Mouse (Mus musculus): ENCODE results near the gene Grasp. TPM values are rescaled to one million over a fixed set of nuclear protein-coding genes. Genes with fewer than 3 reads are reported as not detected.

Grasp gene
- polyA plus RNA-seq, 1 experiment from 2014 or later: 5.0 TPM

DNA sequence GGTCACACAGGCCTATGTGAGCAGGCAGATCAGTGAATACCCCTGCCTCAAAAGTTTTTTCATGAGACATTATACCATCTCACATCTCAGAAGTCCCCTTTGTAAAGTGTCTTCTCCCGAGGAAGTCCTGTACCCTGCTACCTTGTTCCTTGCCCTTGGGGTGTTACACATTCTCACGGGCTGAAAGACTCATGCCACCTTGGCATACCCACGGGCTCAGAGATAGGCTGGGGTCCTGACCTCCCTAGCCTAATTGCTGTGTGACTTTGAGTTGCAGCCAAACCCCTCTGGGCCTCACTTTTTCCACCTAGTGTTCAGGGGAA is 29.5 kb downstream of the Grasp start:
- no peaks in the 10 kb centered on the region for H3K4me1 ChIP-seq (ENCODE audit: control insufficient read depth, insufficient read depth, low read length)
- H3K9me3 ChIP-seq (ENCODE audit: control insufficient read depth, low read length): no peaks in the 10 kb centered on the region
- H3K4me2 ChIP-seq (replicated peaks; ENCODE audit: low read depth, low read length): peak overlapping the region; percentile 97
- ATAC-seq (ENCODE audit: low FRiP score, low TSS enrichment): no peak
- H3K36me3 ChIP-seq (ENCODE audit: control insufficient read depth, insufficient read depth, low read length): no peaks in the 10 kb centered on the region
- no peaks in the 10 kb centered on the region for H3K27me3 ChIP-seq (ENCODE audit: control insufficient read depth, insufficient read depth, low read length)
- peak overlapping the region; percentile 60 for H3K4me3 ChIP-seq (ENCODE audit: low read length)
- no peak overlapping the region for H3K27ac ChIP-seq (ENCODE audit: low read depth, low read length)
- peak overlapping the region; percentile 76 for H3K9ac ChIP-seq (ENCODE audit: low read depth, low read length)
- 34% methylated on average over 3 of the region's 3 CpGs for WGBS

DNA sequence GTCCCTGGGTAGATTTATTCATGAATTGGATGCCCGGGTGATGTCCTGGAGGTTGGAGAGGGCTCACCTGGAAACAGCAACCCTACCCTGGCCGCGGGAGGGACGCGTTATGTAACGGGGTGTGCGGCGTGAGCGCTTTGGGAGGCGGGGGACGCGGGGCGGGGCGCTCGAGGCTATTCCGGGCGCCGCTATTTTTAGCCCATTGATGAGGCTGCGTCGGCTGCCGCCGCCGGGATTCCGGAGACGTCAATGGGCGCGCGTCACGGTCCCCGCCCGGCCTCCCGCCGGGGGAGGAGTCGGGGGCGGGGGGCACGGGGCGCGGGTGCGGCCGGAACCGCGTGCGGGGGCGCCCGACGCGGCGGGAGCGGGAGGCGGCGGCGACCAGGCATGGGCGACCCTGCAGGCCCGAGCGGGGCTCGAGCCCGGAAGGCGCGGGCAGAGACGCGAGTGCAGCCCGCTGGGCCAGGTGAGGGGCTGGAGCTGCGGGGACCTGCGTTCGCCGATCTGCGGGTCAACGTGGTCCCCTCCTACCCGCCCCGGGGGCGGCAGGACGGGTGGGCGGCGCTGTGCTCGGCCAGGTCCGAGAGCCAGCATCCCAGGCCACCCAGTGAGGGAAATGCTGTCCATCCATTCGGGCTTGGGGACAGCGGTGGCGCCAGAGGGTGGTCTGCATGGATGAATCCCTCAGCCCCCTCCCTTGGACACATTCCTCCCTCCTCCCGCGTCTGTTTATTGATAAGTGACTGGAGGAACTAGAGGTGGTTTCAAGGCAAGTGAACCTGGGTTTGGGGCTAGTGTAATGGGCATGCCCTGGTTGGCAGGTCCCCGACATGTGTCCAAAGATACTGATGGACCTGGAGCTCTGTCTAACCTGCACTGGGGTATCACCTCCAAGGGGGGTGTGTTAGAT is 30.2 kb downstream of the Grasp start, which contains the start of gene Nr4a1:
Gene Nr4a1, plus strand, starts transcription at position 384 of the 910 bp plus-strand sequence.
- Histone ChIP-seq H3K4me3 (ENCODE audit: low read length) (peak within 1 kb of the TSS; percentile 60), H3K4me2 (replicated peaks; ENCODE audit: low read depth, low read length) (peak within 1 kb of the TSS; percentile 97), H3K9ac (ENCODE audit: low read depth, low read length) (peak within 1 kb of the TSS; percentile 76), H3K27ac (ENCODE audit: low read depth, low read length) (no peak within 1 kb of the TSS), H3K4me1 (ENCODE audit: control insufficient read depth, insufficient read depth, low read length) (no peaks in the 10 kb centered on the region), H3K36me3 (ENCODE audit: control insufficient read depth, insufficient read depth, low read length) (no peaks in the 10 kb centered on the region), H3K27me3 (ENCODE audit: control insufficient read depth, insufficient read depth, low read length) (no peaks in the 10 kb centered on the region), H3K9me3 (ENCODE audit: control insufficient read depth, low read length) (no peaks in the 10 kb centered on the region)
- WGBS: 1% methylated on average over 64 of the region's 82 CpGs
- ATAC-seq (ENCODE audit: low FRiP score, low TSS enrichment): peak; percentile 60

DNA sequence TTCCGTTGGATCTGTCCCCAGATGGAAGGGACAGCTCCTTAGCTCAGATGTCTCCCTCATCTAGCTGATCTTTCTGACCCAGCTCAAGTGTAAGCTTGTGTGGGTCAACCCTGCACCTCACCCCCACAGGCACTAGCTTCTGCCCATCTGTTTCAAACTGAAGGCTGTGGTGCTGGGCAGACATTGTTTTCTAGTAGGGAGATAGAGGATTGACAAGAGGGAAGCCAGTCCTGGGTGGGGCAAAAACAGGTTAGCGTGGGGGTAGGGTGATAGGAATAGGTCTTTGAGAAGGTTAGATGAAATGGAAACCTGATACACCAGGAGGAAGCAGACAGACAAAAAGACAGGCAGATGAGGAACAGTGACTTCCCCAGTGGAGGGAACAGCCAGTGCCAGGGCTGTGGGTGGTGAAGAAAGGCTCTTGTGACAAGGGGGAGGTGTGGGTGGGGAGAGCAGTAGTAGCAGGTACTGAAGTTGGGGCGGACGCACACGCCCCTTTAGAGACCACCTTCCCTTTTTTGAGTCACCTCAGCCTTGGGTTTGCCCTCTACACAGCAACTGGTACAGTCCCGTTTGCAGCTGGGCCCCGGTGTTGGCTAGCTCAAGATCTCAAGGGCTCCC is 32.0 kb downstream of the Grasp start:
- Histone ChIP-seq H3K9ac (ENCODE audit: low read depth, low read length) (no peak overlapping the region), H3K27me3 (ENCODE audit: control insufficient read depth, insufficient read depth, low read length) (no peaks in the 10 kb centered on the region), H3K4me3 (ENCODE audit: low read length) (no peak overlapping the region), H3K9me3 (ENCODE audit: control insufficient read depth, low read length) (no peaks in the 10 kb centered on the region), H3K4me2 (replicated peaks; ENCODE audit: low read depth, low read length) (no peak overlapping the region), H3K4me1 (ENCODE audit: control insufficient read depth, insufficient read depth, low read length) (no peaks in the 10 kb centered on the region), H3K27ac (ENCODE audit: low read depth, low read length) (no peak overlapping the region), H3K36me3 (ENCODE audit: control insufficient read depth, insufficient read depth, low read length) (no peaks in the 10 kb centered on the region)
- ATAC-seq (ENCODE audit: low FRiP score, low TSS enrichment): no peak
- WGBS: 84% methylated on average over 7 of the region's 7 CpGs

DNA sequence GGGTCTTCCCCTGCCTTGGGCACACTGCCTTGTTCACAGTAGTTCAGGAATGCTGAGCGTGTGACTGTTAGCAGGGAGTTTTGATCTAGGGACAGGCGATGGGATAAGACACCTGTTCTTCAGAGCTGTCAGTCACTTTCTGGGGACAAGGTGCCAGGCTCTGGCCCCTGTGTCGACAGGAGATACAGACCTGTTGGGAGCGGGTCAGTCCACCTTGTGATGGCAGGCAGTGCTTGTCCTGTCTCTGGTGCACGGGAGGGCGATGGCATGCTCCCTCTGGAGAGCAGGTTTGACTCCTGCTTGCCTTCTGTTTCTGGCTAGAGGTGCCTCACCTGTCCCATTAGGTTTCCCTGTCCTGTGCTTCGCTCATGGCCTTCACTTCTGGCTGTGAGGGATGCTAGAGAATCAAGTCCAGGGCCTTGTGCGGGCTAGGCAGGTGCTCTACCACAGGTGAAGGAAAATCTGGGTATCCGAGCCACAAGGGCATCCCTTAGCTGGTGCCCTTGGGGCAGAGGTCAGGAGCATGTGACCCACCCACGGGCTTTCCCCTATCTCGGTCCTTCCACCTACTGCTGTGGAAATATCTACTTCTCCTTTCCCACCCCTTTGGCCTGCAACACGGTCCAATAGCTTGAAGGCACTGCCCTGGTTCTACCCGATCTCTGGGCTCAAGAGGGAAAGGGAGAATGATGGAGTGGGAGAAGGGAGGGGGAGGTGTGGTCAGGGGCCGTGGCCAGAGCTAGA is 32.6 kb downstream of the Grasp start:
- Histone ChIP-seq H3K36me3 (ENCODE audit: control insufficient read depth, insufficient read depth, low read length) (no peaks in the 10 kb centered on the region), H3K4me3 (ENCODE audit: low read length) (no peak overlapping the region), H3K9ac (ENCODE audit: low read depth, low read length) (no peak overlapping the region), H3K4me2 (replicated peaks; ENCODE audit: low read depth, low read length) (no peak overlapping the region), H3K27ac (ENCODE audit: low read depth, low read length) (no peak overlapping the region), H3K4me1 (ENCODE audit: control insufficient read depth, insufficient read depth, low read length) (no peaks in the 10 kb centered on the region), H3K27me3 (ENCODE audit: control insufficient read depth, insufficient read depth, low read length) (no peaks in the 10 kb centered on the region), H3K9me3 (ENCODE audit: control insufficient read depth, low read length) (no peaks in the 10 kb centered on the region)
- WGBS: 73% methylated on average over 14 of the region's 14 CpGs
- ATAC-seq (ENCODE audit: low FRiP score, low TSS enrichment): no peak

DNA sequence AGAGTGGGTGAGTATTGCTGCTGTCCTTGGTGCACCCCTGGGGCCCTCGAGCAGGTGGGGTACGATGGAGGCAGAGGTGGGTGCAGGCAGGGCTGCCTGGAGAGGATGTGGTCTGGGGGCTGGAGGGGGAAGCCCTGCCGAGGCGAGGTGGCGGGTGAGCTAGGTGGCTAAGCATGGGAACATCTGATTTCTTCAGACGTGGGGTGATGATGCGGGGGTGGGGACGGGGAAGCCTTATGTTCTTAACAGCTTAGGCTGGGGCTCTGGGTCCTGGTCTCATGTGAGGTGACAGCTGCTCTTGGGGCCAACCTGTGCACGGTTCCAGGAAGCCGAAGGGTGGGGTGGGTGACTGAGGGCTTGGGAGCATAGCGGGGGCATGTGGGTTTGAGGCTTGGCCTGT is 34.4 kb downstream of the Grasp start:
- Histone ChIP-seq H3K36me3 (ENCODE audit: control insufficient read depth, insufficient read depth, low read length) (no peaks in the 10 kb centered on the region), H3K27me3 (ENCODE audit: control insufficient read depth, insufficient read depth, low read length) (no peaks in the 10 kb centered on the region), H3K4me1 (ENCODE audit: control insufficient read depth, insufficient read depth, low read length) (no peaks in the 10 kb centered on the region; the same call in 1 of the 2 replicates), H3K27ac (ENCODE audit: low read depth, low read length) (no peak overlapping the region), H3K4me2 (replicated peaks; ENCODE audit: low read depth, low read length) (no peak overlapping the region), H3K9me3 (ENCODE audit: control insufficient read depth, low read length) (no peaks in the 10 kb centered on the region), H3K9ac (ENCODE audit: low read depth, low read length) (no peak overlapping the region), H3K4me3 (ENCODE audit: low read length) (no peak overlapping the region)
- ATAC-seq (ENCODE audit: low FRiP score, low TSS enrichment): no peak
- WGBS: 90% methylated on average over 11 of the region's 11 CpGs

DNA sequence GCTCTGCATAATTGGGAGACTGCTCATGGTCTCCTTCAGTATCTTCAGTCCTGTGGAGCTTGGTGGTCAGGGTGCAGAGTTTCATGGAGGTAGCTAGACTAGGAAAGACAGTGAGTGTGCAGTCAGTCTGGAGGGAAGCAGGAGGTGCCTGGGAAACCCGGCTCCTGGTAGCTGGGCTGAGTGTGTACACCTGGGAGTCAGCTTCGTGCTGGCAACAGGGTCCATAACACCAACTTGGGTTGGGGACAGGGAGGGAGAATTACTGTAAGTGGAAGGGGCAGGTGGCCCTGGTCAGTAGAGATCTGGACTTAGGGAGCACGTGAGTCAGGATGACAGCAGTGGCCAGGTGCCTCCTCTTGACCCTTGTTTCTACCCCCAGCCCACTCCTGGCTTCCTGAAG is 35.9 kb downstream of the Grasp start:
- H3K4me1 ChIP-seq (ENCODE audit: control insufficient read depth, insufficient read depth, low read length): no peaks in the 10 kb centered on the region; the same call in 1 of the 2 replicates
- no peak overlapping the region for H3K9ac ChIP-seq (ENCODE audit: low read depth, low read length)
- no peak overlapping the region for H3K27ac ChIP-seq (ENCODE audit: low read depth, low read length)

DNA sequence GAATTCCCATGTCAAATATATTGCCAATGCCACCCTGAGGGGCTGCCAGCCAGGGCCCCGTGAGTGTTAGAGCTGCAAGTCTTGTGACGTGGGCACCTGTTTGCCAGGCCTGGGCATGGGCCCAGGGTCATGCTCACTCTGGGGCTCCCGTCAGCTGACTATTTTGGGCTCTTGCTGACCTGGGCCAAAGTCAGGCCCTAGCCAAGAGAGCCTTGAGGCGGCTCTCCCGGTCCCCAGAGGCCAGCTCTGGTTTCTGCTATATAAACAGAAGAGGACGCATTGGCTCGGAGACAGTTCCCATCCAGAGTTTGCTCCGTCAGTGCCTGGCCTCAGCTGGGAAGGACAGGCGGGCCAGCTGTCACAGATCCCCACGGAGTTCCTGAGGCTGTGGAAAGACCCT is 36.4 kb downstream of the Grasp start:
- ATAC-seq (ENCODE audit: low FRiP score, low TSS enrichment): no peak
- Histone ChIP-seq H3K36me3 (ENCODE audit: control insufficient read depth, insufficient read depth, low read length) (no peaks in the 10 kb centered on the region), H3K9ac (ENCODE audit: low read depth, low read length) (no peak overlapping the region), H3K4me3 (ENCODE audit: low read length) (no peak overlapping the region), H3K4me2 (replicated peaks; ENCODE audit: low read depth, low read length) (no peak overlapping the region), H3K4me1 (ENCODE audit: control insufficient read depth, insufficient read depth, low read length) (no peaks in the 10 kb centered on the region; the same call in 1 of the 2 replicates), H3K27me3 (ENCODE audit: control insufficient read depth, insufficient read depth, low read length) (no peaks in the 10 kb centered on the region), H3K27ac (ENCODE audit: low read depth, low read length) (0 out of 2 replicates have a peak overlapping the region, but pooled peaks have one; percentile 6), H3K9me3 (ENCODE audit: control insufficient read depth, low read length) (no peaks in the 10 kb centered on the region)
- 44% methylated on average over 10 of the region's 10 CpGs for WGBS

More for the DNA sequence above, 35.9 kb downstream of the Grasp start:
- H3K36me3 ChIP-seq (ENCODE audit: control insufficient read depth, insufficient read depth, low read length): no peaks in the 10 kb centered on the region
- no peak overlapping the region for H3K4me3 ChIP-seq (ENCODE audit: low read length)
- H3K27me3 ChIP-seq (ENCODE audit: control insufficient read depth, insufficient read depth, low read length): no peaks in the 10 kb centered on the region
- H3K4me2 ChIP-seq (replicated peaks; ENCODE audit: low read depth, low read length): no peak overlapping the region
- H3K9me3 ChIP-seq (ENCODE audit: control insufficient read depth, low read length): no peaks in the 10 kb centered on the region
- no peak for ATAC-seq (ENCODE audit: low FRiP score, low TSS enrichment)
- WGBS: 84% methylated on average over 3 of the region's 3 CpGs

DNA sequence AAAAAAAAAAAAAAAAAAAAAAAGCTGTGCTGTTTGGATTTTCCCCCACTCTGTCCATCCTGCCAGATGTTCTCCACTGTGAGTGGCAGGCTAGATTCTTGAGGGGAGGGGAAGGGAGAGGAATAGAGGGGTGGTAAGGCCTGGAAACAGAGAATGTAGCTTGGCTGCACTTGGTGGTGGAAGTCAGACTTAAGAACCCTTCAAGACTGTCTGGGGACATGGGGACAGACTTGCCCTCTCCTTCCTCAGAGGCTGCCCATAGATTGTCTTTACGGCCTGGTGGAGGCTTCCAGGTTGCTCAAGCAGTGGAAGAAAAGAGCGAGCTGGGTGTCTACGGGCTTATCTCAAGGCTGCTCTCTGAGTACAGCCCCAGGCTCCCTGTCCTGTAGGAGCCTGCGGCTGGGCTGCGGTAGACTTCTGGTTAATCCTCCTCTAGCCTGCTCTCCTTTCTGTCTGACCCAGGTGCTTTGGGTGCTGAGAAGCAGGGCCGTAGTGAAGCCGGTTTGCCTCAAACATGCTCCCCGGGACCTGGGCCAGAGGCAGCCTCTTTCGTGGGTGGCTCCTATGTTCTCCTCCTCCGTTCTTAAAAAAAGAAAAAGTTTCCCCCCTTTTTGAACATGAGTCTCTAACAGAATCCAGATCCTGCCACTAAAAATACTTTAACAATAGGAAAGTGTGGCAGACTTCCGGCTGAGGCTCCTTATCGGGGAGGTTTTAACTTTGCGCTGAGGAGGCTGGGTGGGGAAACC is 37.1 kb downstream of the Grasp start:
- ATAC-seq (ENCODE audit: low FRiP score, low TSS enrichment): no peak
- H3K27ac ChIP-seq (ENCODE audit: low read depth, low read length): peak overlapping the region; percentile 59; the same call in 1 of the 2 replicates
- 72% methylated on average over 13 of the region's 13 CpGs for WGBS

More for the DNA sequence above, 37.1 kb downstream of the Grasp start:
- Histone ChIP-seq H3K4me1 (ENCODE audit: control insufficient read depth, insufficient read depth, low read length) (peaks cover 6% of the 10 kb centered on the region), H3K36me3 (ENCODE audit: control insufficient read depth, insufficient read depth, low read length) (no peaks in the 10 kb centered on the region), H3K9ac (ENCODE audit: low read depth, low read length) (peak overlapping the region; percentile 18; the same call in 1 of the 2 replicates), H3K4me2 (replicated peaks; ENCODE audit: low read depth, low read length) (no peak overlapping the region), H3K4me3 (ENCODE audit: low read length) (no peak overlapping the region), H3K9me3 (ENCODE audit: control insufficient read depth, low read length) (no peaks in the 10 kb centered on the region), H3K27me3 (ENCODE audit: control insufficient read depth, insufficient read depth, low read length) (no peaks in the 10 kb centered on the region)

All from kidney, embryonic 14.5 days (tissue).